Mouse (Mus musculus) bone marrow, adult 2 months (tissue): Measurements from ENCODE around the gene Fndc9. TPM values are rescaled to one million over a fixed set of nuclear protein-coding genes. Genes with fewer than 3 reads are reported as not detected.

Experiments used
- H3K27ac ChIP-seq: fragments of 200-500 bp; 2 replicates; pipeline ENCODE4 v1.5.1; 2012; ENCODE audit warnings: low read depth, mild to moderate bottlenecking, control low read depth, inconsistent platforms, low read length; ENCODE audit not compliant: control insufficient read depth, poor library complexity, insufficient read depth
- H3K4me1 ChIP-seq: fragments of 200-500 bp; 2 replicates; pipeline ENCODE4 v1.6.1; 2011; ENCODE audit warnings: low read length; ENCODE audit not compliant: control insufficient read depth, insufficient read depth
- H3K4me3 ChIP-seq: fragments of 200-500 bp; replicated peaks from 2 replicates; pipeline ENCODE3; 2011; ENCODE audit warnings: mild to moderate bottlenecking, low read depth, low read length, control low read depth; ENCODE audit not compliant: control insufficient read depth
- CTCF ChIP-seq: fragments of 200-500 bp; IDR thresholded peaks from 2 replicates; pipeline ENCODE4 v1.5.1; 2011; ENCODE audit warnings: low read length, control low read depth; ENCODE audit not compliant: control insufficient read depth, insufficient read depth
- POLR2A ChIP-seq: fragments of 200-500 bp; IDR thresholded peaks from 2 replicates; pipeline ENCODE4 v1.6.1; 2011; ENCODE audit warnings: low read depth, mild to moderate bottlenecking, control low read depth, low read length, borderline replicate concordance; ENCODE audit not compliant: control insufficient read depth
- WGBS: fragments of 180-500 bp; shearing (Covaris S2); methylation state at CpG from one replicate; pipeline ENCODE4 v1.1.7; 2018; 5-methylcytosine and 5-hydroxymethylcytosine counted together
- polyA plus RNA-seq: library from polyadenylated mRNA; stranded (reverse); fragments of >200 nt; gene quantifications from 2 replicates; pipeline ENCODE4 v1.2.4, GENCODE M21; 2011; ENCODE audit warnings: low replicate concordance; ENCODE audit not compliant: missing spikeins, insufficient read depth, insufficient read length

Fndc9 gene
- polyA plus RNA-seq, 1 experiment = not detected

DNA sequence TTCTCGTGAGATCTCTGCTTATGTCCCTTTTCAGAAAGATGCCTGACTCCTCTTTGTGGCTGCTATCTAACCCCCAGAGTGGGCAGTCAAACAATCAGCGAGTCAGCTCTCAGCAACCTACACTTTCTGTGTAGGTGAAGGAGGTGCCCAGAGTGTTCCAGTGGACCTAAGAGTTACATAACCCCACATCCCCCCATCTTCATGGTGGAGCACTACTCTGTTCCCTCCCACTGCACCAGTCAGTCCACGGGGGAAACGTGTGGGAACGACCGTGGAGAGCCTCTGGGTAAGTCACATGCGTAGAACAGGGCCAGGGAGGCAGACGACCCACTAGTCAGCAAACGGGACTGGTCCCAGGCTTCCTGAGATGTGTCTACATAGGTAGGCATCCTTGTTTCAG is 16.0 kb upstream of the Fndc9 start:
- 80% methylated on average over 9 of the region's 9 CpGs for WGBS
- TF ChIP-seq POLR2A (no peak), CTCF (no peak)
- no peaks in the 10 kb centered on the region for H3K4me1 ChIP-seq
- no peak overlapping the region for H3K4me3 ChIP-seq
- no peak overlapping the region for H3K27ac ChIP-seq

DNA sequence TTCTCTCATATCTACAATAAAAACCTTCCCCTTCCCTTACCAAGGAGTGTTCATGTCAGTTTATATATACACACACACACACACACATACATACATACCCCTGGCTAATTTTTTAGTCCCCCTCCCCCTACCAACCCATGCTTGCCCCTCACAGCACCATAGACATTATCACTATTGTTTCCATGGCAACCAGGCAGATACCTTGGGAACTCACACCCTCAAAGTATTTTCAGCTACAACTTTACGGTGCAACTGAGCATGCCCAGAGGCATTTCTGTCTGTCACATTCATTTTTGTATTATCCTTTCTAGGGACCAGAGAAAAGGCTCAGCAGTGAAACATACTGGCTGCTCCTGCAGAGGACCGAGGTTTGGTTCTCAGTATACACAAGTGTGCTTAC is 15.1 kb upstream of the Fndc9 start:
- H3K4me3 ChIP-seq = no peak overlapping the region

DNA sequence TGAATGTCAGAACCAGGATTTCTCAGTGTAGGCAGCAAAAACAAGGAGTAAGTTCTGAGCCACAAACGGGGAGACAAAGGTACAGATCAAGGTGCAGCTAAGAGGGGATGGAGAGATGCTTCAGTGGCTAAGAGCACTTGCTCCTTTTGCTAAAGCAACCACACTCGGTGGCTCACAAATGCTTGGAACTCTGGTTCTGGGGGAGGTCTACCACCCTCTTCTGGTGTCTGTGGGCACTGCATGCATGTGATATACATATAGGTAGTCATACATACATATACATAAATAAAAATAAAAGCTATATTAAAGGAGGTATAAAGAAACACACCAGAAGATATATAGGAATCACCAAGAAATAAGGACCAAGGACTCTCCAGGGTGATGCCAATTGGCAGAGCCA is 11.8 kb upstream of the Fndc9 start:
- no peak overlapping the region for H3K27ac ChIP-seq
- WGBS = 87% methylated on average over 2 of the region's 2 CpGs
- TF ChIP-seq POLR2A (no peak), CTCF (no peak)
- H3K4me3 ChIP-seq = no peak overlapping the region
- no peaks in the 10 kb centered on the region for H3K4me1 ChIP-seq

More for the DNA sequence above, 15.1 kb upstream of the Fndc9 start:
- 91% methylated on average over 2 of the region's 2 CpGs for WGBS
- no peak overlapping the region for H3K27ac ChIP-seq
- TF ChIP-seq POLR2A (no peak), CTCF (no peak)
- no peaks in the 10 kb centered on the region for H3K4me1 ChIP-seq

DNA sequence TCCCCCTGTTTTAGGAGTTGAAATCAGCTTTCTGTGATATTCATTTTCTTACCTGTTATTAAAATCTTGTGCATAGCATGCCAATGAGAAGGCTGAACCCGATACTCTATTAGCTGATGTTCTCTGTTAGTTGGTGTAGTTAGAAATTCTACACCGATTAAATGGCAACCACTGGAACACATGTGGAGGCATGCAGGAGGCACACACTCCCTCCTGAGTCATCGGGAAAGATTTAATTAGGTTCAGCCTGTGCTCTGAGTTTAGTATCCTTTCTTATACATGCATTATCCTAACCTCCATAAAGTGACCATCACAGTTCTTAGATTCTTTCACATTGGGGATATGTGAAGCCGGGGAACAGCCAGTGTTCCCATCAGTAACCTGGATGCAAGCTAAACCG is 10.0 kb upstream of the Fndc9 start:
- no peak overlapping the region for H3K27ac ChIP-seq
- H3K4me1 ChIP-seq = no peaks in the 10 kb centered on the region
- no peak overlapping the region for H3K4me3 ChIP-seq
- WGBS = 86% methylated on average over 5 of the region's 5 CpGs
- no peak for TF ChIP-seq CTCF
- TF ChIP-seq POLR2A = no peak

DNA sequence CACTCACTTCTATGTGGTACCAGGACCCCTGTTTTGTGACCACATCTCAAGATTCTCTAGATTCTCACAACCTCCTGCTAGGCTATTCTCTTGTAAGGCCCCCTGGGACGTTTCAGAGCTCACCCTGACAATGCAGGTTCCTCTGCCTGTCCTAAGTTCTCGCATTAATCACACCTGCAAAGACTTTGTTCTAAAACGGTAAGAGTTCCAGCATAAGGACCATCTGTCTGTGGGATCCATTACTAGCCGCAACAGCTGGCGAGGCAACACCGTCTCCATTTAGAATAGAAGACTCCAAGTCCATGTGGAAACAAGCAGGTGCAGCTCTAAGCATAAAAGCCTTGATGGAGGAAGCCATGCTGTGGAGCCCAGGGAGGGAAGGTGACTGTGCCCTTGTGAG is 5.1 kb upstream of the Fndc9 start:
- WGBS = 87% methylated on average over 6 of the region's 6 CpGs
- Histone ChIP-seq H3K27ac (no peak overlapping the region), H3K4me1 (no peaks in the 10 kb centered on the region), H3K4me3 (no peak overlapping the region)
- TF ChIP-seq CTCF = no peak
- no peak for TF ChIP-seq POLR2A

DNA sequence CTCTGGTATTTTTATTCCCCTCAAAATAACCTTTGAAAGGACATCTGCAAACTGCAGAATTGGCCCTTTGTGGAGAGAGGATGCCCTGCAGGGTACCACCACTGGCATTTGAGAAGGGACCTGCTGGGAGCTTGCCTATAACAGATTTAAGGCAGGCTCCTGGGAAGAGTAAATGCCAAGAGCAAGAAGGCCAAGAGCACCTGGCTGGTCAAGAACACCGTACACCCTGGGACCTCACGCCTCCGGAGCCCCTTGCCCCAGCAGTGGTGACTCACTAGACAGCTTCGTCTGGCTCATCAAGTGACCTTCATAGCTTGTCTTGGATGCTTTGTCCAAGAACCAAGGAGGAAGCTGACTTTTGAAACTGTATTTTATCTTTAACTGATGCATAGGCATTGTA is 2.5 kb upstream of the Fndc9 start:
- Histone ChIP-seq H3K4me1 (no peaks in the 10 kb centered on the region), H3K27ac (no peak overlapping the region), H3K4me3 (no peak overlapping the region)
- WGBS = 94% methylated on average over 4 of the region's 4 CpGs
- TF ChIP-seq POLR2A = no peak
- no peak for TF ChIP-seq CTCF

DNA sequence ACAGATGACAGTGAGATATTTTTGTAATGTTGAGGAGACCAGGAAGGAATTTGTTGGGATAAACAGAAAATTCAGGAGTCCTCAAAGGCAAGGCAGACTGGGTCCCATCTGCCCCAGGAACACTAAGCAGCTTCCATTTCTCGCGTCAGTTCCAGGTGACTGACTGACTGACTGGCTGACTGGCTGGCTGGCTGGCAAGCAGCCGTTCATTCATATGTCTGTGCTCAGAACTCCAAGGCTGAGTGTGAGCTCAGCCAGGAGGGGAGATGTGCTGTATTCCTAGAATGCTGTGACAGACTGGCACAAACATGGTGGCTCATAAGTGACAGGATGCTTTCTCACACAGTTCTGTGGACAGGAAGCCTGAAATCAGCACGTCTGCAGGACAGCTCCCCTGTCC is 1.4 kb upstream of the Fndc9 start:
- WGBS = 87% methylated on average over 4 of the region's 4 CpGs
- no peak overlapping the region for H3K4me3 ChIP-seq

DNA sequence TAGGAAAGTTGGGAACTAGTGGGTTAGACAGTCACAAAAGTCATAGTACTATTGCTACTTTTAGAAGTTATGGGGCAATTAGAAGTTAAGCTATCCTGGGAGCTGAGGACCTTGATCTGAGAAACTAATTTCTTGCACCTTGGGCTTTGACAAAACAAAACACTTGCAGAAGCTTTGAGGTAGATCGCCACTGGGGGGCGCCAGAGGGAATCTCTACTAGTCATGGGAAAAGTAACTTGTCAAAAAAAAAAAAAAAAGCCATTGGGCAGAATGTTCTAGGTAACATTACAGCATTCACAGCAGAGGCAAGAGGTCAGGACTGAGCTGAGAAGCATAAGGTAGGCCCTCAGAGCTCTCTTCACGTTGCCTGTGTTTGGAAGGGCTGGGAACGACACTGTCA is 1.6 kb downstream of the Fndc9 start:
- TF ChIP-seq CTCF (peak; percentile 21; the same call in 1 of the 2 replicates), POLR2A (no peak)
- Histone ChIP-seq H3K27ac (no peak overlapping the region), H3K4me1 (no peaks in the 10 kb centered on the region), H3K4me3 (no peak overlapping the region)
- WGBS = 45% methylated on average over 4 of the region's 4 CpGs

More for the DNA sequence above, 1.4 kb upstream of the Fndc9 start:
- no peak overlapping the region for H3K27ac ChIP-seq
- TF ChIP-seq POLR2A (no peak), CTCF (no peak)
- no peaks in the 10 kb centered on the region for H3K4me1 ChIP-seq

DNA sequence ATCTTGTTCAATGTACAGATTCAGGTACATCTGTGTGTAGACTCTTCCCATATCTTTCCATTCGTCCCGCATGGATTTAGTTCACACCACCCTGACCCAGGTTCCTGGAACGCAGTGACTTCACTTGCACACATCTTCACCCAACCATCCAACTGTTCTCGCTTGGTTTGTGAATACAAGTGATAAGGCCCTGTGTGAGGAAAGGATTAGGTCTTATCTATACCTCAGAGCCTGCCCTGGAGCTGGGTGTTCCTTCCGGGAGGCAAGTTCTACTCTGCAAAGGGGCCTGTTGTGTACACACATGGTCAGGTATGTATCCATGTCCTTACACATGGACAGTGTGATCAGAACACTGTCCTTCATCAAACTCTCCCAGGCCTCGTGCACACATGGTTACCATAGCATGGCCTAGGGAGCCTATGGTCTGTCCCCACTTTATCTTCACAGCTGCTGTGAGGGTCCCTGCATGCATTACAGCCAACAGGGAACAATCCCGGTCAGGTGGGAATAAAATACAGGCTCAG is 5.9 kb downstream of the Fndc9 start:
- Histone ChIP-seq H3K4me3 (no peak overlapping the region), H3K27ac (no peak overlapping the region), H3K4me1 (no peaks in the 10 kb centered on the region)
- WGBS = 67% methylated on average over 7 of the region's 7 CpGs
- TF ChIP-seq CTCF = no peak
- no peak for TF ChIP-seq POLR2A
